Mouse (Mus musculus): ENCODE measurements around the gene Tbcd.

GRCm38 (mm10) chr11:121485882-121486281 lies 34.1 kb downstream of the Tbcd start:
- TF ChIP-seq MAFK (IDR thresholded peaks at IDR 0.05; ENCODE audit: insufficient read depth, low read depth, low read length) (no peak), ZC3H11A (IDR thresholded peaks at IDR 0.05; ENCODE audit: borderline replicate concordance, low read depth, low read length) (no peak), CHD2 (IDR thresholded peaks at IDR 0.05; ENCODE audit: low read depth, low read length) (no peak), HCFC1 (IDR thresholded peaks at IDR 0.05; ENCODE audit: borderline replicate concordance, insufficient read depth, low read length) (no peak)

Data from ES-E14 (cell line).